Mouse (Mus musculus) testis, adult 2 months (tissue): ENCODE measurements at regions not wholly inside any gene's neighbourhood (a gene's known extent, or its start where the extent isn't known, plus 50 kb on each side); places are given as distances from the start of the nearest gene placed in this dataset.

Experiments used
- CTCF ChIP-seq: fragments of 200-500 bp; IDR thresholded peaks from 2 replicates; pipeline ENCODE4 v1.5.1; 2012; ENCODE audit warnings: low read depth, mild to moderate bottlenecking, inconsistent platforms, low read length, moderate library complexity; ENCODE audit not compliant: control insufficient read depth, insufficient read depth, insufficient replicate concordance
- POLR2A ChIP-seq: fragments of 200-500 bp; IDR thresholded peaks from 2 replicates; pipeline ENCODE4 v1.6.1; 2012; ENCODE audit warnings: low read depth, mild to moderate bottlenecking, inconsistent platforms, low read length, moderate library complexity; ENCODE audit not compliant: control insufficient read depth

DNA sequence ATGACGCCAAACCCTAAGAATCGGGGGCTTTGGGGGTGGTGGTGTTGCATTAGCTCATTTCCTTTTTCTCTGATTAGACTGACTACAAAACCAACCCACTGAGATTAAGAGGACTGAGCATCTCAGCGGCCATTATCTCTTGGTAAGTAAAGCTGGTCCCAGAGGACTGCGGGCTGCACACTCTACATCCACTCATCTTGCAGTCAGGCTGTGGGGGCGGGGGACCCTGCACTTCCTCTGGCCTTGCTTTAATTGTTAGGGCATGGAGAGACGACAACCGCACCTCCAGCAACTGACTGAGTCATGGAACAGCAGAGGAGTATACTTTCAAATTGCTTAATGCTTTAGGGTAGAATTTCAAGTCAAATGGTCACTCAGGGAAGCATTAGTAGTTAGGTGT, 100.3 kb upstream of the Rai14 start:
- TF ChIP-seq CTCF: no peak
- TF ChIP-seq POLR2A: no peak
